Mouse (Mus musculus) cerebellum, adult 8-10 months (tissue): ENCODE measurements at regions not wholly inside any gene's neighbourhood (a gene's known extent, or its start where the extent isn't known, plus 50 kb on each side); places are given as distances from the start of the nearest gene placed in this dataset.

Experiments used
- DNase-seq: peaks from one replicate; pipeline ENCODE4 v3.0.0; 2022

GRCm38 (mm10) chr5:132728689-132729189, 185.6 kb upstream of the Auts2 start:
- no peak for DNase-seq

DNA sequence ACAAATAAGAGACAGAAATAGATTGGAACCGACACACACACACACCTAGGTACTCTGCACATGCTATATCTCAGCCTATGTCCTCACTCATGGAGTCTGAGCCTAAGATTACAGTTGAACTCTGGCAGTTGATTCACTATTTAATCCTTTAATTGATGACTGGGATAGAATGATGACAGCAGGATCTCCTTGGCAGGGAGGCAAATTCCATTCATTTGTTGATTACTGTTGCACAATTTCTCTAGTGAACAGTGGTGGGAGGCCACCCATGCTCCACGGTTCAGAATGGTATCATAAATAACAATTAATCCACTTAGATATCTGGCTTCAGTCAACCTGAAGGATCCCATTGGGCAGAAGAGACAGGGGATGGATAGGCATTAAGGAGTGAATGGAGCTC, 181.3 kb upstream of the Auts2 start:
- DNase-seq: no peak

DNA sequence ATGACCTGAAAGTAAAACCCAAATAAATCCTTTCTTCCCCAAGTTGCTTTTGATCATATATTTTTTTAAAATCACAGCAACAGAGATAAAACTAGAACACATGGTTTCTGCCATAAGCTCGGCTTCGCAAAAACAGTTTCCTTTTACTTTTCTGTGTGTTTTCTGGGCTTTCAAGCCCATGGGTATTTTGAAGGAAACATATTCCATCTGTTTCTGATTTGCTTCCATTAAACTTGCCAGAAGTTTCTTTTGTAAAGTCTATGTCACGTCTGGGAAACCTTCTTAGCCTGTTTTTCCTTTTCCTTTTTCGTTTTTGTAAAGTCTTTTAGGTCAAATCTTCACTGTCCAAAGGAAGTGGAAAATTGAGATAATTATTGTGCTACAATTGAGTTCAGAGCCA, 167.2 kb upstream of the Auts2 start:
- no peak for DNase-seq

DNA sequence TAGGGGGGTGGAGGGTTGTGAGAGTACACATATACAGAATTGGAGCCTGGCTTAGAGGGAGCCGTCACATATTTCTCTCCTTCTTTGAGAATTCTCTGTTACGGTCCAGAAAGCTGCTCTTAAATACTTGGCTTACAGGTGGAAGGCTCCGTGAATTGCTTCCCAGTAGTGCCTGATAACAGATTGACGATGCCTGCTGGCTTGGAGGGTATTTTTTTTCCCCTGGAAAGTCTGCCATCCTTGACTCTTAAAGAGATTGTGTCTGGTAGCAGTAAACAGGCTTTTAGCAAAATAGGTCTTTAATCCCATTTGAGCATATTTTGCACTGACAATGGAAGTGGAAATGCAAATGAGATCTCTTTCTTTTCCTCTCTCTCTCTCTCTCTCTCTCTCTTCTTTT, 164.4 kb upstream of the Auts2 start:
- no peak for DNase-seq

- no peak for DNase-seq
These were observed 160.4 kb upstream of the Auts2 start for GRCm38 (mm10) chr5:132703455-132704100.

- no peak for DNase-seq
These were observed 159.4 kb upstream of the Auts2 start for GRCm38 (mm10) chr5:132702573-132702972.

GRCm38 (mm10) chr5:132690784-132691183, 147.6 kb upstream of the Auts2 start:
- DNase-seq: no peak

DNA sequence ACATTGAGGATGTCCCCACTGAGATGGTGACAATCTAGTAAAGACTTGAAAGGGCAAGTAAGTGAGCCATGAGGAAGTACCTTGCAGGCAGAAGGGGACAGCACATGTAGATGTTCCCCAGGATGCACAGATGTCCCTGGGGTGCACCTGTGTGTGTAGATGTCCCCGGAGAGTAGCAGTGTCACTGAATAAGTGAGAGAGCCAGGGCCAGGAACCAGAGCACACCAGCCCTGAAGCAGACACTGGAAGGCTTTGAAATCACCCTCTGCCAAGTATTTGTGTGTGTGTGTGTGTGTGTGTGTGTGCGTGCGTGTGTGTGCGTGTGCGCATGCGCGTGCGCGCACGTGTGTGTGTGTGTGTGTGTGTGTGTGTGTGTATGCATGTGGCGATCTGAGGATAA, 132.1 kb upstream of the Auts2 start:
- no peak for DNase-seq

GRCm38 (mm10) chr5:132673599-132674305, 130.6 kb upstream of the Auts2 start:
- DNase-seq: no peak

- DNase-seq: no peak
These were observed 128.4 kb upstream of the Auts2 start for GRCm38 (mm10) chr5:132671496-132671895.

GRCm38 (mm10) chr5:132667316-132667715, 124.2 kb upstream of the Auts2 start:
- no peak for DNase-seq

GRCm38 (mm10) chr5:132661266-132661665, 118.1 kb upstream of the Auts2 start:
- DNase-seq: peak; percentile 18

DNA sequence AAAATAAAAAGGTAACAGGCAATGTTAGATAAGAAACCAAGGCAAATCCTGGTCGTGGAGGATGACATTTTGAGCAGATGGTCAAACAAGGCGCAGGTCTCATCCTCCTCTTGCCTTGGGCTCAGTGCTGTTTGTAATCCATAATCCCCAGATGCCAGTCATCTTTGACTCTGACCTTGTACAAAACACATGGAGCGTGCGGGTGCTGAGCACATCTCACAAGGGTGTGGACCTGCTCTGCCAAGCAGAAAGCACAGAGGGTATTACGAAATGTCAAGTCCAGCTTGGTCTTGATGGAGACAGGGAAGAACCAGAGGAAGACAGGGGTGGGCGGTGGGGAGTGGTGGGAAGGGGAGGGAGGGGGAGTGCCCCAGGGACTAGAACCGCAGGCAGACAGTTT, 116.9 kb upstream of the Auts2 start:
- DNase-seq: no peak

GRCm38 (mm10) chr5:132654382-132654781, 111.2 kb upstream of the Auts2 start:
- no peak for DNase-seq

- DNase-seq: no peak
These were observed 110.7 kb upstream of the Auts2 start for GRCm38 (mm10) chr5:132653694-132654300.

GRCm38 (mm10) chr5:132652201-132652600, 109.1 kb upstream of the Auts2 start:
- DNase-seq: no peak

DNA sequence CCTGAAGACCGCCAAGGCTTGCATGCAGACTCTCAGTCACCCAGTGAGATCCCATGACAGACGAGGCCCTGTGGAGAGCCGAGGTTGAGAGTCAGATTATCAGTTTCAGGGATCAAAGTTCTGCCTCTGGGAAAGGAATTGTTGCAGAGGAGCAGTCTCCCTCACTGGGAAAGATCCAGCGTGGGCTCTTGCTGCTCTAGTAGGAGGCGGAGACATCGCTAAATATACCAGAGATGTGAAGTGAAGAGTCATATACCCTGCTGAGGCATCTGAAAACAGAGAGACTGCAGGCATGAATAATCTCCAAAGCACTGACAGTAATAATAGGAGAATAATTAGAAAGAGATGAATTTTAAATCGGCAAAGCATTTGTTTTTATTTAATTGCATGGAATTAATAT, 106.6 kb upstream of the Auts2 start:
- DNase-seq: no peak

- no peak for DNase-seq
These were observed 105.6 kb upstream of the Auts2 start for GRCm38 (mm10) chr5:132648751-132649150.

DNA sequence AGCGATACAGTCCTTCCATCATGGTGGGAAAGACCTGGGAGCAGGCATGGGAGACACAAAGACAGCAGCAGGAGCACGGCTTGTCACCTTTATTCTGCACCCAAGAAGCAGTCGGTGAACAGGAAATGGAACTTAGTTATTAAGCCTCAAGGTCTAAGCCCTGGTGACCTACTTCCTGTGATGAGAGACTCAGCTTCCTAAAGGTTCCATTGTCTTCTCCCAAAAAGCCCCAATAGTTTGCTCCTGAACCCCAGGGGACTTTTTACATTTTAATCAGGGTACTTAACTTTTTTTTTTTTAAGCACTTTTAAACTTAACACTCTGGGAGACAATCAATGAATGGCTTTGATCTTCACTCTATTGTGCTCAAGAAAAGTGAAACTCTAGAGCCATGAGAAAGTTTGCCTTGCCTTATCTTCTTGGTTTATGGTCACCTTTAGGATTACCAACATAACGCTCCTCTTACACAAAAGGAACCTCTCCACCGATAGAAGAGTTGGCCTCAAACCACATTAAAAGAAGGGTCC, 101.6 kb upstream of the Auts2 start:
- no peak for DNase-seq

- no peak for DNase-seq
These were observed 100.1 kb upstream of the Auts2 start for GRCm38 (mm10) chr5:132643270-132643669.

- DNase-seq: no peak
These were observed 90.2 kb upstream of the Auts2 start for GRCm38 (mm10) chr5:132633198-132633884.

DNA sequence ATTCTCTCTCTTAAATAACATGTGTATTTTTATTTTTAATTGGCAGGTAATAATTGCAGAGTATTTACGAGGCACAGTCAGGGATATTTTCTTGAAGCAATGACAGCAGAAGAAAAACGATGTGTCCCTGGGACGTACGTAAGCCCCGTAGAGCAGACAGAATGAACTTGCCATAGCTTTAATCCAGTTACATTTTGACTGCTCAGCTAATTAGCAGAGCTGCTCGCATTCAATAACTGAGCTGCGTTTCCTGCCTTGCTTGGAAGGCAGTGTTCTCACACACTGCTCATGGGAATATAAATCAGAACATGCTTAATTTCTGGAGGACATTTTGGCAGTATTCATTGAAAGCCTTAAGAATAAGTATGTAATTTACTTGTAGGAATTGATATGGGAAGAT, 78.6 kb upstream of the Auts2 start:
- no peak for DNase-seq

DNA sequence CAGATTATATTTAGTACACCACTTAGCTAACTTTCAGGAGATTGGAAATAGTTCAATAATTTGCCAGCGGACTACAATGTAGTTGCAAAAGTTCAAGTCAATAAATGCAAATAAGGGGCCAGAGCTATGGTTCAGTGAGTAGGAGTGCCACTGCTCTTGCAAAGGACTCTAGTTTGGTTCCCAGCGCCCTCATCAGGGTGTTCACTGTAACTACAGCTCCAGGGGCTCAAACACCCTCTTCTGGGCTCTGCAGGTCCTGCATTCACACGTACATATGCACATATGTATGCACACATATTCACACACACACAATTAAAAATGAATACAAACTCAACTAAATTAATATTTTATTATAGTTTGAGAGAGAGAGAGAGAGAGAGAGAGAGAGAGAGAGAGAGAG, 74.1 kb upstream of the Auts2 start:
- no peak for DNase-seq
